Mouse (Mus musculus): Measurements from ENCODE around the gene Gramd1a.

- TF ChIP-seq CTCF (conservative IDR thresholded peaks at IDR 0.05; ENCODE audit: insufficient read depth, insufficient read length, low read depth, low read length) (no peak), POLR2A (IDR thresholded peaks at IDR 0.05; ENCODE audit: low read depth, low read length) (peak; percentile 17)
Measured at GRCm38 (mm10) chr7:31151301-31152241, 4.1 kb downstream of the Gramd1a start.
